Mouse (Mus musculus): ENCODE measurements at regions not wholly inside any gene's neighbourhood (a gene's known extent, or its start where the extent isn't known, plus 50 kb on each side); places are given as distances from the start of the nearest gene placed in this dataset.
A peak's percentile ranks its signal among the peaks of the same experiment; 100 is the strongest.

DNA sequence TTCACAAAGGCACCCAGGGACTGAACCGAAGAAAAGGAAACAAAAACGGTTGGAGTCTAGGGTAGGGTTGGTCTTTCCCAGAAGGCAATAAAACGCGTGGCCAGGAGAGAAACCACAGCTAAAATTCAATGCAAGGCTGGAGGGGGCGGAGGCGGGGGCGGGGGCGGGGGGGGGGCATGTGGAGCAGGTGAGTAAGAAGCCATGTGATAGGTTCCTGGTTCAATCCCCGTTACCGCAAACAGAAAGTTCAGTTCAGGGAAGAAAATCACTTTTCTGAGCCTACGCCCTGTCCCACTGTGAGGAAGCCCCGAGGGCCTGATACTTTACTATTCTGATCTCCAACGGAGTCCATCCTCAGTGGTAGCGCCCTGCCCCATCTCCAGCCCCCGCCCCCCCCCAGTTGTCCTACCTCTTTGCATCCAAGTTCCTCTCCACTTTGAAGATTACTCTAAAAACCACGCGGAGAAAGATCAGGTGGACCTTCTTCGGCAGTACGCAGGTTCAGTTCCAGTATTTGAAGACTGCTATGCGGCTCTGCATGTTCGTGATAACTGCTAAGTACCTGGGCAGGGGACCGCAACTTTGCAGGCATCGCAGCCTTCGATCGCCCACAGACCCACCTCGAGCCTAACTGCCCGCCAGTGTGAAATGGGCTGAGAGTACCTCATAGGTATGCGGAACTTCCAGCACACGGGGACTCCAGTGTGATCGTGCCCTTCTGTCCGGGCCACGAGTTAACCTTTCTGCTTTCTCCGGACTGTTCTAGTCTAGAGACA lies 577.7 kb upstream of the Gm10131 start:
- TF ChIP-seq CTCF (IDR thresholded peaks at IDR 0.05; ENCODE audit: extremely low read depth, insufficient read length, insufficient replicate concordance, low read depth, low read length) (no peak), POLR2A (IDR thresholded peaks at IDR 0.05; ENCODE audit: low read depth, low read length) (no peak)
- Histone ChIP-seq H3K27ac (ENCODE audit: insufficient read depth, low read depth, low read length) (no peak overlapping the region), H3K4me1 (ENCODE audit: control insufficient read depth, insufficient read depth, insufficient read length, low read length) (no peaks in the 10 kb centered on the region; the same call in 1 of the 2 replicates), H3K36me3 (ENCODE audit: control insufficient read depth, insufficient read depth, low read length) (no peaks in the 10 kb centered on the region), H3K4me3 (ENCODE audit: low read depth, low read length) (peak overlapping the region; percentile 66), H3K27me3 (ENCODE audit: control insufficient read depth, insufficient read depth, low read length) (no peaks in the 10 kb centered on the region)
- WGBS = 20% methylated on average over 33 of the region's 33 CpGs

- H3K36me3 ChIP-seq (ENCODE audit: control insufficient read depth, insufficient read depth, low read length) = no peaks in the 10 kb centered on the region
- TF ChIP-seq CTCF (IDR thresholded peaks at IDR 0.05; ENCODE audit: extremely low read depth, insufficient read length, insufficient replicate concordance, low read depth, low read length) (no peak), POLR2A (IDR thresholded peaks at IDR 0.05; ENCODE audit: low read depth, low read length) (no peak)
- H3K4me1 ChIP-seq (ENCODE audit: control insufficient read depth, insufficient read depth, insufficient read length, low read length) = no peaks in the 10 kb centered on the region; the same call in 1 of the 2 replicates
- 68% methylated on average over 20 of the region's 20 CpGs for WGBS
- no peak overlapping the region for H3K27ac ChIP-seq (ENCODE audit: insufficient read depth, low read depth, low read length)
- no peaks in the 10 kb centered on the region for H3K27me3 ChIP-seq (ENCODE audit: control insufficient read depth, insufficient read depth, low read length)
- H3K4me3 ChIP-seq (ENCODE audit: low read depth, low read length) = no peak overlapping the region
Observed at GRCm38 (mm10) chr8:34688396-34689048, 577.0 kb upstream of the Gm10131 start.

DNA sequence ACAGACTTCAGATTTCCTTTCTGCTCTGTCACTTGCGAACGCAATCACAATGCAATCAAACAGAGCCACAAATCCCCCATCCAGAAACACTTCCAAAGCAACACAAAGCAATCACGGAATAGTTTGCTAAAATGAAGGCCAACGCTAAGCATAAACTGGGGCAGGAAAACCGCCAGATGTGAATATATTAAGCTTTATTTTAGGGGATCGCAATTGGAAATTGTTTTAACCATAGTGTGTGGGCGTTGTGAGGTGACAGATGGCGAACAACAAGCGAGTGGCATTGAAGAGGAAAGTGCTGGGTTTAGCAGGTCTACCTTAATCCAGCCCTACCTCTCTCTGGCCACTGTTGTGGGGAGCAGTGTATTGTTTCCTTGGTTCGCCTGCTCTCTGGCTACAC lies 574.8 kb upstream of the Gm10131 start:
- TF ChIP-seq POLR2A (IDR thresholded peaks at IDR 0.05; ENCODE audit: low read depth, low read length) (no peak), CTCF (IDR thresholded peaks at IDR 0.05; ENCODE audit: extremely low read depth, insufficient read length, insufficient replicate concordance, low read depth, low read length) (no peak)
- Histone ChIP-seq H3K27ac (ENCODE audit: insufficient read depth, low read depth, low read length) (no peak overlapping the region), H3K36me3 (ENCODE audit: control insufficient read depth, insufficient read depth, low read length) (no peaks in the 10 kb centered on the region), H3K27me3 (ENCODE audit: control insufficient read depth, insufficient read depth, low read length) (no peaks in the 10 kb centered on the region), H3K4me3 (ENCODE audit: low read depth, low read length) (no peak overlapping the region), H3K4me1 (ENCODE audit: control insufficient read depth, insufficient read depth, insufficient read length, low read length) (no peaks in the 10 kb centered on the region; the same call in 1 of the 2 replicates)
- WGBS = 91% methylated on average over 10 of the region's 10 CpGs

DNA sequence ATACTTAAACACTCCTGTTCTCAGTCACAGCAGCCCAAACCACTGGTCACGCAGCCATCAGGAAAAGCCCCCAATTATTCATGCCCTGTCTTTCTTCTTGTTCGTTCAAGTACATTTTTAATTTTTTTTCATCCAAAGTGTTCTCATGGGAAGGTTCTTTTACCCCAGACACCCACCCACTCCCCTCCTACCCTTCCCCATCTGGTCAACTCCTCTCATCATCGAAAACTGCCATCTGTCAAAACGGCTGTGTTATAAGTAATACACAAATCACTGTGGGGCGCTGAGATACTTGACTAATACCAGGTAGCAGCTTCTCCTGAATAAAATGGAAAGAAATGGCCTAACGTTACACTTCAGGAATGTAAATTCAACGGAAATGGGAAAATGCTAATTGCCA lies 573.1 kb upstream of the Gm10131 start:
- Histone ChIP-seq H3K36me3 (ENCODE audit: control insufficient read depth, insufficient read depth, low read length) (no peaks in the 10 kb centered on the region), H3K27ac (ENCODE audit: insufficient read depth, low read depth, low read length) (no peak overlapping the region), H3K4me1 (ENCODE audit: control insufficient read depth, insufficient read depth, insufficient read length, low read length) (no peaks in the 10 kb centered on the region; the same call in 1 of the 2 replicates), H3K4me3 (ENCODE audit: low read depth, low read length) (no peak overlapping the region), H3K27me3 (ENCODE audit: control insufficient read depth, insufficient read depth, low read length) (no peaks in the 10 kb centered on the region)
- TF ChIP-seq CTCF (IDR thresholded peaks at IDR 0.05; ENCODE audit: extremely low read depth, insufficient read length, insufficient replicate concordance, low read depth, low read length) = no peak
- no peak for TF ChIP-seq POLR2A (IDR thresholded peaks at IDR 0.05; ENCODE audit: low read depth, low read length)
- WGBS = 92% methylated on average over 7 of the region's 7 CpGs

DNA sequence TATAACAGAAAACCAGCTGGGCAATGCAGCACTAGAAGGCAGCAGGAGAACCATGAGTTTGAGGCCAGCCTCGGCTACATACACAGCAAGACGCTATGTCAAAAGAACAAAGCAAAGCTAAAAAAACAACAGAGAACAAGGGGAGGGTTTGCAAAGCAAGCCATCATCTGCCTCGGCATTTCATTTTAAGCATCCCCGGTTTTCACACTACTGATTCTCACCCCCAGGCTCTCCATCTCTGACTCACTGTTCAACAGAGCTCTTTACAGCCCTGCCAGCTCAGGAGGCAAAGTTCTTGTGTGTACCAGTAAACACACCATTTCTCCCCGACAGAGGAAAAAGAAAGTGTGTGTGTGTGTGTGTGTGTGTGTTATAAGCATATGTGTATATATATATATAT lies 571.6 kb upstream of the Gm10131 start:
- Histone ChIP-seq H3K4me3 (ENCODE audit: low read depth, low read length) (no peak overlapping the region), H3K4me1 (ENCODE audit: control insufficient read depth, insufficient read depth, insufficient read length, low read length) (no peaks in the 10 kb centered on the region), H3K27me3 (ENCODE audit: control insufficient read depth, insufficient read depth, low read length) (no peaks in the 10 kb centered on the region), H3K36me3 (ENCODE audit: control insufficient read depth, insufficient read depth, low read length) (no peaks in the 10 kb centered on the region), H3K27ac (ENCODE audit: insufficient read depth, low read depth, low read length) (no peak overlapping the region)
- 84% methylated on average over 5 of the region's 5 CpGs for WGBS
- TF ChIP-seq CTCF (IDR thresholded peaks at IDR 0.05; ENCODE audit: extremely low read depth, insufficient read length, insufficient replicate concordance, low read depth, low read length) (no peak), POLR2A (IDR thresholded peaks at IDR 0.05; ENCODE audit: low read depth, low read length) (no peak)

DNA sequence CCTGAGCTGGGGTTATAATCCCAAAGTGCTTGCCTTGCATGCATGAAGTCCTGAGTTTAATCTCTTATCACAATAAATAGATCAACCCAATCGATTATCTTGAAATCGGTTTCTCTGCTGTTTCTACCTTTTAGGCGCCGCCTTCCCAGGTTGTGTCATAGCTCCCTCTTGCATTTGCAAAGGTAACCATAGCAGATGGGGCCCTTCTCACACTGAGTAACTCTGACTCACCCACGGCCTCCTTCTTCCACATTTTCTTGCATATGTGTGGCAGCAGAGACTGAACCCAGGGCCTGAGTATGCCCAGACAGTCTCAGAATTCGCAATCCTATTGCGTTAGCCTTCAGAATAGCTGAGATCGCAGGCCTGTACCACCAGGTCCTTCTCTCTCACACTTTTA lies 570.7 kb upstream of the Gm10131 start:
- no peaks in the 10 kb centered on the region for H3K27me3 ChIP-seq (ENCODE audit: control insufficient read depth, insufficient read depth, low read length)
- no peak overlapping the region for H3K27ac ChIP-seq (ENCODE audit: insufficient read depth, low read depth, low read length)
- H3K4me1 ChIP-seq (ENCODE audit: control insufficient read depth, insufficient read depth, insufficient read length, low read length) = no peaks in the 10 kb centered on the region
- WGBS = 87% methylated on average over 8 of the region's 8 CpGs
- TF ChIP-seq POLR2A (IDR thresholded peaks at IDR 0.05; ENCODE audit: low read depth, low read length) (no peak), CTCF (IDR thresholded peaks at IDR 0.05; ENCODE audit: extremely low read depth, insufficient read length, insufficient replicate concordance, low read depth, low read length) (no peak)
- no peaks in the 10 kb centered on the region for H3K36me3 ChIP-seq (ENCODE audit: control insufficient read depth, insufficient read depth, low read length)
- no peak overlapping the region for H3K4me3 ChIP-seq (ENCODE audit: low read depth, low read length)

DNA sequence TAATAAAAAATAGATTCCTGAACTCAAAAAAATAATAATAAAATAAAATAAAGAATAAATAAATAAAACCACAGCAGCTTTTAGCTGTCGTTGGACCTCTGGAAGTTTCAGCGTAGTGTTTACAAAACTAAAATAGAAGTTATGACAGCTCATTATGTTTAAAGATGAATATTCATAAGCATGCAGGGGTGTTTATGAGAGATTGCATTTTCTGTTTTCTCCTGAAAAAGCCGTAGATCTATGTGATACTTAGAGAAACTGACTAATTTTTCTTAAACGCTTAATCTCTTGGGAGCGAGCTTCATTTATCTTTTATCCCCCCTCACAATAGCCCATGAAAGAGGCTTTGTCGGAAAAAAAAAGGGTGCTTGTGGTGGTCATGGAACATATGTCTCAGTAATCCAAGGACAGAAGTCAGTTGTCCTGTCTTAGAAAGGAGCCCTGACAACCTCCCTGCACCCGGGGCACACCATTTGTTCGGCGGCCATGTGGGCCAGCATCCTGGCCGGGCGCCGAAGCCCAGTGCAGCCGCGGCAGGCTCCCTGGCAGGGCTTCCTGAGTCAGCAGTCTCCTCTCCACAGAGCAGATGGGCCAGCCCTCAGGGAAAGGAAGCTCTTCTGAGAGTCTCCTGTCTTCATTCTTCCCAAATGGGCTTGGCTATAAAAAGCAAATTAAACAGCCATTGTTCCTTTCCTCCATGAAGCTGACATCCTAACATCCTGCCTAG lies 568.2 kb upstream of the Gm10131 start:
- no peak overlapping the region for H3K4me3 ChIP-seq (ENCODE audit: low read depth, low read length)
- H3K27ac ChIP-seq (ENCODE audit: insufficient read depth, low read depth, low read length) = no peak overlapping the region
- TF ChIP-seq CTCF (IDR thresholded peaks at IDR 0.05; ENCODE audit: extremely low read depth, insufficient read length, insufficient replicate concordance, low read depth, low read length) (no peak), POLR2A (IDR thresholded peaks at IDR 0.05; ENCODE audit: low read depth, low read length) (no peak)
- H3K36me3 ChIP-seq (ENCODE audit: control insufficient read depth, insufficient read depth, low read length) = no peaks in the 10 kb centered on the region
- WGBS = 74% methylated on average over 14 of the region's 14 CpGs
- H3K27me3 ChIP-seq (ENCODE audit: control insufficient read depth, insufficient read depth, low read length) = no peaks in the 10 kb centered on the region
- peaks cover 2% of the 10 kb centered on the region; the same call in 1 of the 2 replicates for H3K4me1 ChIP-seq (ENCODE audit: control insufficient read depth, insufficient read depth, insufficient read length, low read length)
